Mouse (Mus musculus): ENCODE results near the gene E030018B13Rik.
A peak's percentile ranks its signal among the peaks of the same experiment; 100 is the strongest.

E030018B13Rik gene

DNA sequence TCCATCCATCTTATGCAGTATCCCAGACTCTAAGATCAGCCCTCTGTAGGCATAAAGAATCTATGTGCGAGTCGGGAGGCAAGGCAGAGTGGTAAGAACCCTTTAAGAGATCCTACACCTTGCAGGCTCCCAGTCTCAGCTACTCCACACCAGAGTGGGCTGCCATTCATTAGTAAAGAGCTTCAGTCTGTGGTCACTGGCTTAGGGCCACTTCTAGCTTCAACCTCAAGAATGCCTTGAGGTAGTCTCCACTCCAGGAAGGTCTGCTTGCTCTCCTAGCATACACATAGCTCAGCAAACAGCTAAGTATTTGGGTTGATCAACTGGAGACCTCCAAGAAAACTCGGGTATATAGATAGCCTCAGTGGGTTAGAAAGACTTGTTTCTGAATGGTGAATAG lies 19.0 kb upstream of the E030018B13Rik start:
- DNase-seq (ENCODE audit: low spot score in 2 of 2): no peak

DNA sequence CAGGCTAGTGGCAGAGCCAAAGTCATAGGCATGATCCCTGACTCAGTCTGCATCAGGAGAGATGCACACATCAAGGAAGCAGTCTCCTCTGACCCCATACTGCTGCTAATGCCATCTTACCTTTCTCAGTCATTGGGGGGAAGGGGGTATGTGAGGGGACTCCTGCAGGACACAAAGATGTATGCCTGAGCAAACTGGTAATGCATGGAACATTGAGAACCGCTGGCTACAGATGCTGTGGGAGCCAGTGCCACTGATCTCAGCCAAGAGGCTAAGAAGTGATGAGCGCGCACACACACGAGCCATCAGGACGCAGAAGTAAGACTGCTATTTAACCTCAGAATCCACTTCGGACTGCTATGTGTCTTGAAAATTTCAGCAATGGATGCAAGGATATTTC lies 18.5 kb upstream of the E030018B13Rik start:
- DNase-seq (ENCODE audit: low spot score in 2 of 2): no peak

DNA sequence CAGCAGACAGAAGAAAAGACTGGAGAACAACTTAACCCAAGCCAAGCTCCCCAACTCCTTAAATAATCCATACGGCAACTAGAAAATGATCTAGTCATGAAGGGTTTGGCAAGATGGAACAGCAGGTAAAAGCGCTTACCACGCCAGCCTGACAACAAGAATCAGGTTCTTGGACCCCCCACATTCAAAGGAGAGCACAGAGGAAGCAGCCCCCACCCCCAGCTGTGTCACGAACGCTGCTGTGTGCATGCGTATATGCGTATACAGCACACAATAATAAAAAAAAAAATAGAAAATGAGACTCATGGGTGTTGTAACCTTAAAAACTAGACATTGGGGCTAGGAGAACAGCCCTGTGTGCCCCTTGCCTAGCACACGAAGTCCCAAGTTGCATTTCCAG lies 16.7 kb upstream of the E030018B13Rik start:
- DNase-seq (ENCODE audit: low spot score in 2 of 2): no peak

DNA sequence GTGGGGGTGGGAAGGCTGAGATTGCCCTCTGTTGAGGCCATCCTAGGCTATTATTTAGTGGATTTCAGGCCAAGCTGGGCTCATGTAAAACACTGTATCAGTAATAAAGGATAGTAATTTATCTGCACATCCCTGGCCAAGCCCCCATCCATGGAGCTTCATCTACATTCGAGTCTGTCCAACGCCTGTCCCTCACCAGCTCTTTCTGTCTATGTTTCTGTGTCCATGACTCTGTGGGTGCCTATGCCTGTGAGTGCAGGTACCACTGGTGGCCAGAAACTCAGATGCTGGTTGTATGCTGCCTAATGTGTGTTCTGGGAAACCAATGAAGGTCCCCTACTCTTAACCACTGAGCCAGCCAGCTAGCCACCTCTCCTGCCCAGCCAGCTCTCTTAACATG lies 16.2 kb upstream of the E030018B13Rik start:
- DNase-seq (ENCODE audit: low spot score in 2 of 2): no peak

DNA sequence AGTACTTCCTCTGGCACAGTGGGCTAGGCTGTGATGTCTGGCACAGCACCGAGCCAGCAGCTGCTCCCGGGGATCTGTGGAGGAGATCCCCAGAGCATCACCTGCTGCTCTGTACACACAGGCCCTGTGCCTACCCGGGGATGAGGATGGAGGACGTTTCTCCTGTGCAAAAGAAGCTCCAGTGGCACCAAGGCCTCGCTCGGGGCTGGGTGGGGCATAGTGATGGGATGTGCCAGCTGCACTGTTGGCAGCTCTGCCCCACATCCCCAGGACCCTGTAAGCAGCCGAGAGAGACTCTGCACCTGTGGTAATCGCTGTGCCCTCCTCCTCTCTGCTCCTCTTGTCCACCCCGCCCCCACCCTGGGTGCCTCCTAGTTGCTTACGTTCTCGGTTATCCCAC lies 15.3 kb upstream of the E030018B13Rik start:
- no peak for DNase-seq (ENCODE audit: low spot score in 2 of 2)

DNA sequence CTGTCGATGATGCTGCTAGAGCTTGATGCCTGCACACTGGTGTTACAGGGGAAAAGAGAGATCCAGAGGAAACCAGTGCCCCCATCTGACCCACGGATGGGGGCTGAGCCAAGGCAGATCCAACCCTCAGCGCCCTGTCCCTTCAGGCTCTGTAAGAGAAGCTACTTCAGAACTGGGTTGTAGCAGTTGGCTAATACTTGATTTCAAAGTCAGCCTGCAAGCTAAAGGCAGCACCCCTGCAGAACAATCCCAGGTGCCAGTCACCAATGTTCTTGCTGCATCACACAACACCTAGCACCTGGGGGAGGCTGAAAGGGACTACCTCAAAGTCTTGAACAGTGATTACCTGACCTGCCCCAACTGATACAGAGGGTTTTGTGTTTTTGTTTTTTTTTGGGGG lies 14.7 kb upstream of the E030018B13Rik start:
- DNase-seq (ENCODE audit: low spot score in 2 of 2): no peak

DNA sequence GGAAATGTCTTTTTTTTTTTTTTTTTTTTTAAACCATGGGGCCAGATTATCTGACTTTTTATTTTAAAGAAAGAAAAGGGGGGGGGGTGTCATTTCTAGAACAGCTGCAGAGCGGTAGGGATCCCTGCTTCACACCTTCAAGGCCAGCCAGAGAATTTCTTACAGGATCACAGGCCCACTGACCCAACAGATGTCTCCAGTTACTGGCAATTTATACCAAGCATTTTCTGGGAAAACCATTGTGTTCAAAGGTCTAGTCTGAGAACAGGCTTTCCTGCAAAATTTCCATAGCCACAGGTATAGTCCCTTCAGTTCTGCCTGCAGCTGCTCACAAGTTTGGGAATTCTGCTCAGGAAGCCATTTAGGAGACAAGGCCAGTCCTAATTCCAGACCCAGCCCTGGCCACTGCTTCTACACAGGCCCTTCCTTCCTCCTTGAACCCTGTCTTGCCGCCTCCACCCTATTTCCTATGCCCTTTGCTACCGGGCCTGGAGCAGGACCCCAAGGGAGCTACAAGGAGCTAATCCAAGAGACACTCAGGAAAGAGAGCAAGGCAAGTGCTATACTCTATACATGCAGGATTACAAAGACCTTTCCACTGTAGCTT lies 13.9 kb upstream of the E030018B13Rik start:
- no peak for DNase-seq (ENCODE audit: low spot score in 2 of 2)

DNA sequence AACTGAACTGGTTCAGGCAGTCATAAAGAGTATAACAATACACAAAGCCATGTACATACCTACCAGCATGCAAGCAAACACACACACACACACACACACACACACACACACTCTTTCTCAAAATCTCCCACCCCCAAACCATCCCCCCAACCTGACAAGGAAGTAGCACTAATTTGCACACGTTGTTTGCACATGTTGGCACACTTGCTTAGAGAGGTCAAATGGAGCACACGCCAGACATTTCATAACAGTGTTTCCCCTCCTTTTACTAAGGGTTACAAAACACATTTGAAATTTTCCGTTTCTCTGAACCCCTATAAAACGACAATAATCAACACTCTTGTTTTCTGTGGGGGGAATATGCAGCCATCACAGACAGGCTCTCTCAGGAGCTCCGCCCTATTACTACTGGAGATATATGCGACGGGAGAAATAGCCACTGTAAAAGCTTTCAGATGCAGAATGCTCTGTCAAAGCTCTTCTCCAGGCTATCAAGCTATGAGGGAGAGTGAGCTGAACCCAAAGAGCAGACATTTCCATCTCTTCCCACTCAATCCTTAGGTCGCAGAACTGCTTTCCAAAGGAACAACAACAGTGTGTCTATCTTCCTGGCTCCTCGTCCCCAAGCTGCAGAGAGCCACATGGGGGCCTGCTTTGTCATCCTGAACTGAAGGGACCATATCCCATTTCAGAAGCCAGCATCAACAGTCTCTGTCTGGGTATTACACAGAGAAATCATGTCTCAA lies 12.8 kb upstream of the E030018B13Rik start:
- no peak for DNase-seq (ENCODE audit: low spot score in 2 of 2)

DNA sequence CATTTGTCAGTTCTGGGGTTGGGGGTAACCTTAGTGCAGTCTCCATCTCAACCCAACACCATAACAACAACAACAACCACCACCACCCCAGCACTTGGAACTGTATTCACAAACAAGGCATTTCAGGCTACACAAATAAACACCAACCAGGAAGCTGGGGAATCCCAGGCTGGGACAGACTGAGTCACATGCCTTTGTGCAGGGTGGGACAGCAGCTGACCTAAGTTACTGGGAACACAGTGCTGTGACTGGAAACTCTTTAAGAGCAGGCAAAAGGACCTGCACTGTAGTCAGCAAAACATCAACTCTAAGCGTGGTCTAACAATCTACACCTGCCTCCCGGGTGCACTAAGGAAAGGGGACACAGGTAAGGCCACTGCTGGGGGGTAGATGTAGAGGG lies 11.5 kb upstream of the E030018B13Rik start:
- DNase-seq (ENCODE audit: low spot score in 2 of 2): no peak

DNA sequence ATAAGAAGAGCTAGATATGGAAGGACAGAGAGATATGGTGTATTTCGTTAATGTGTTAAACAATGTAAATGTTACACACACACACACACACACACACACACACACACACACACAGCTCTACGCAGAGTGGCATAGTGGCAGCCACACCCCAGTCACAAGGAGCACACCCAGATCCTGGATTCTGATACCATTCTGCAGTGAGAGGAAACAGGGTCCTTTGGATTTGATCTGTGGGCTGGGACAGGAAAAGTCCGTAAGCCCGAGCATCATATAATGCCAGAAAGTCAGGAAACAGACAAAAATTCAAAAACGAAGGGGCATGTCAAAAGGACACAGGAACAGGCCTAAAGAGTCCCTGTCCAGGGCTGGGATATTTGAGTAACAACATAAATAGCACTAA lies 11.0 kb upstream of the E030018B13Rik start:
- no peak for DNase-seq (ENCODE audit: low spot score in 2 of 2)

DNA sequence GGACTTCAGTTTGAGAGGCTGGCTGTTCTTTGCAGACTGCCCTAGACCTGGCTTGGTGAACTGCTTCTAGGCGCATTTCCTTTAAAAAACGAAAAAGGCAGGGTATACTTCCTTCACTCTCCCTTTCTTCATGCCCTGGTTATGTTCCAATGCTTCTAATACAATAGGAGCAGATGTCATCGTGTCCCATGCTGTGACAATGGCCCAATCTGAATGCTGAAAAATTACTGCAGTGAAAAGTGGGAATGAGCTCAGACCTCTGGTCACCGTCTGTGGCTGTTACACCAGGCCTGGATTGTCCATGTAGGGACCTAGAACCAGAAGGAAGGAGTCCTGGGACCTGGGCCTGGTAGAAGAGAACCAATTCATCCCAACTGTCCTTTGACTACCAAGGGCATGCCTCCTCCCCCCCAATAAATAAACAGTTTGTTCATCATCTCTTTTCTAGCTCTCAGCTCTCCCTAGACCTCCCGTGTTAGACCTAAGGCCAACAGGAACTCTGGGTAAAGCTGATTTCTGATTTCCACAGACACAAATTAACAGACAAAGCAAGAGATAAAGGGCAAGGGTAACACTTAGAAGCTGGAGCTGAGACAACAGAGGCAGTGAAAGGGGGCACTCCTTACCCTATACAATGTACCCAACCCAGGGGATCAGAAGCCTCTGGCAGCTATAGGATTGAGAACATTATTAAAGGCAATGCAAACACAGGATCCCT lies 8.7 kb upstream of the E030018B13Rik start:
- DNase-seq (ENCODE audit: low spot score in 2 of 2): no peak

DNA sequence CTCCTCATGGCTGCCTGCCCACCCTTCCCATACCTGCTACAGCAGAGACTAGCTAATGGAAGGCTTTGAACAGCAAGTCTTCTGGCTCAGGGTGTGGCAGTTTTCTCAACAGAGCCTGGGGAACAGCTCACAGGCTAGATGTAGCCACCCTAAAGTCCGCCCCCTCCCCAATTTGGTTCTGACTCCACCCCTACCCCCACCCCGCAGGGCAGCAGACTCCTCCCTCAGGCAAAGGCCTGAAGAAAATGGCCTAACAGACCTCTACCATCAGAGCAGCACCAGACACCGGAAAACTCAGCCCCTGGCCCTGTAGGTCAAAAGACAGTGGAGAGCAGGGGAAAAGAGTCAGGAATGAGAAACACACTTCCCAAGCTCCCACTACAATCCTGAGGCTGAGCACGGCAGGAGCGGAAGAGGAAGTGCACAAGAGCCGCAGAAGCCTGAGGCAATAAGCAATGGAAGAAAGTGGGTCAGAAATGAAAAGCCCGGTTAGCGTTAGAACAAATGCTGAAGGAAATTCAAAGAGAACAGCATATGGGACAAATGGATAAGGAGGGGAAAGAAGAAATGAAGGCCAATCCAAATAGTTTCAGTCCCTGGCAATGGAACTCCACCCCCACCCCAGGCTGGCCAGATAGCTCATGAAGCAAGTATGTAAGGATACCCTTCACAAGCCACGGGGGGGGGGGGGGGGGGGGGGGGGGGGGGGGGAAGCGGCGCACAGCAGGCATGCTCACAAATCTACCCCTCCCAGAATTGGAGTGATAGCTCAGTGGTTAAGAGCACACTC lies 8.0 kb upstream of the E030018B13Rik start:
- no peak for DNase-seq (ENCODE audit: low spot score in 2 of 2)

DNA sequence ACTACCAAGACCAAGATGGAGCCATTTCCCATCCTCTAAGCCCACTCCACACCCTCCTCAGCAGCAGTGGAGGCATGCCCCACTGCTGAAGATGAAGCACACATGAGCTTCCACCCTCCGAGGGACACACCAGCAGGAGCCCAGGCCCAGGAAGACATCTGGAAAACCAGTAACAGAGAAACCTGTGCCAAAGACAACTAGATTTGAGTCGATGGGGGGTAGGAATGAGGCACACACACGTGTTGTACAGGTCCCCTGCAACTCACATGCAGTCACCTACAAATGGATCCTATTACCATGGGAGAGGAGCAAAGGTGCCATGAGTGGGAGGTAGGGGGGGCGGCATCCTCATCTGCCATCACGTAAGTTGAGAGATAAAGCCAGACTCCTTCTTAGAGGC lies 6.4 kb upstream of the E030018B13Rik start:
- no peak for DNase-seq (ENCODE audit: low spot score in 2 of 2)

DNA sequence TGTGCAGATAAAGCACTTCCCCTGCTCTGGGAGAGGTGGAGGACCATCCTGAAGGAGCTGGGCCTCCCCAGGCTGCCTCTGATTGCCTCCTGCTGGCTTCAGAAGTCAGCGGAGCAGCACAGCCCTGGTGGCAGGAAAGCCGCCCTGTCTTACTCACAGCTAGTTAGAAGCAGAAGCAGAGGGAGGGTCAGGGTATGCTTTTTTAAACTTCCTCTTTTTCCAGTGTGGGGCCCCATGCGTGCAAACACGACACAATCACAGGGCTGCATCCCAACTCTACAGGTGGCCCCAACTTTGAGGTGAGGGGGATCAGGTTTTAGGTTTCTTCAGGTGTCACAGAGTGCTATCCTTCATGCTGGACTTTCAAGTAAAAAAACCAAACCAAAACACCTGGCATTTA lies 5.7 kb upstream of the E030018B13Rik start:
- DNase-seq (ENCODE audit: low spot score in 2 of 2): peak; percentile 83

DNA sequence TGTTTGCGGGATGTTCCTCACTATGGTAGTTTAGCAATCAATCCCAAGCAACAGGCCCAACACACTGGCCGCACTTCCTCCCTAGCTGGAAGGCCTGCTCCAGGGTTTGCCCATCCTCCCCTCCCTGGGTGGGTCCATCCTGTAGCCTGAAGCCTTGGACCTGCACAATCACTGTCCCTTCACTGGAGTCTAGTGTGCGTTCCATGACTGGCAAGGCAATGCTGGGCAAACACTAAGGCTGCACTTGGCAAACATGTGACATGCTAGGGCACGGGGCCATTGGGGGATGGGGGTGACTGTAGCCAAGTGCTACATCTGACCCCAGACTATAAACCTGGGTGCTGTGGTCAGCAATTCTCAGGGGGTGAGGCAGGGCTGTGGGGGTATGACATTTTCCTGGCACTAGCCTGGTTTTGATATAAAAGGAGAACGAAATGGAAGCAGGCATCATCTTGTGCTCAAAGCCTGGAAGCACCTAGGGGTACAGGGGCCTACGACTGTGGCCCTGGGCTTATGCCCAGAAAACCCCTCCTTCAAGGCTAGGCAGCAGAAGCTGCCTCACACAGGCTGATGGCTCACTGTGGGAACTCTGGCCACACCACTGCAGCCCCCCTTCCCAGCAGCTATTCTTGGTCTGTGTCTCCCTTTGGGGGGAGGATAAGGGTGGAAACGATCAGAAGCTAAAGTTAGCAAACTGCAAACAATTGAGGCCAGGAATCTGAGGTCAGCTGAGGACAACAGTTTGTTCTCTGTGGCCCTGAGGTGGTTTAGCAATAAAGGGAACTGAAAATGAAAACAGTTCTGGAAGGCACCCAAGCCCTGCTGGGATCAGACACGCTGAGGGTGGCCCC lies 5.0 kb upstream of the E030018B13Rik start:
- DNase-seq (ENCODE audit: low spot score in 2 of 2): peak; percentile 79 to 82

DNA sequence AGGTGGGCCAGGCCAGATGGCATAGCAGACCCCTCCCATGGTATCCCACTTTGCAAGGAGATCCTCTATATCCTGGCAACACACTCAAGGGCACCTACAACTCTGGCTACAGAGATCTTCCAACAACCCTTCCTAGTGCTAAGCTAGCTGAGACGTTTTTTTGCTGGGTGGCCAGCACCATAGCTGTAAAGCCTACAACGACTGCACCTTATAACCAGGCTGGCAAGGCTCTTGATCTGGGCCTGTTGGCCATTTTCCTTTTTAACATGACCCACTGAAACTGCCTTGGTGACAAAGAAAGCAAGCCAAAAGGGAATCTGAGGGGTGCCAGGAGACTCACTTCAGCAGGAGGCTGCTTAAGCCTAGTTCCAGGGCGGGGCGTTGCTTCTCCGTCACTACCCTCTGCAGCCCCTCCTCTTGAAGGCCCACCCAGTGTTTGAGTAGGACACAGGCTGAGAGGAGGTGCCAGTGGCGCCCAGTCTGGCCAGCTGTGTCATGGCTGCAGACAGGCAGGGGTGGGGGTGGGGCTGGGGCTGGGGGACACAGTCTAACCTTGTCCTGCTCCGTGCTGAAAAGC lies 4.3 kb upstream of the E030018B13Rik start:
- peak in 1 of 2 experiments; percentile 61 for DNase-seq (ENCODE audit: low spot score in 2 of 2)

DNA sequence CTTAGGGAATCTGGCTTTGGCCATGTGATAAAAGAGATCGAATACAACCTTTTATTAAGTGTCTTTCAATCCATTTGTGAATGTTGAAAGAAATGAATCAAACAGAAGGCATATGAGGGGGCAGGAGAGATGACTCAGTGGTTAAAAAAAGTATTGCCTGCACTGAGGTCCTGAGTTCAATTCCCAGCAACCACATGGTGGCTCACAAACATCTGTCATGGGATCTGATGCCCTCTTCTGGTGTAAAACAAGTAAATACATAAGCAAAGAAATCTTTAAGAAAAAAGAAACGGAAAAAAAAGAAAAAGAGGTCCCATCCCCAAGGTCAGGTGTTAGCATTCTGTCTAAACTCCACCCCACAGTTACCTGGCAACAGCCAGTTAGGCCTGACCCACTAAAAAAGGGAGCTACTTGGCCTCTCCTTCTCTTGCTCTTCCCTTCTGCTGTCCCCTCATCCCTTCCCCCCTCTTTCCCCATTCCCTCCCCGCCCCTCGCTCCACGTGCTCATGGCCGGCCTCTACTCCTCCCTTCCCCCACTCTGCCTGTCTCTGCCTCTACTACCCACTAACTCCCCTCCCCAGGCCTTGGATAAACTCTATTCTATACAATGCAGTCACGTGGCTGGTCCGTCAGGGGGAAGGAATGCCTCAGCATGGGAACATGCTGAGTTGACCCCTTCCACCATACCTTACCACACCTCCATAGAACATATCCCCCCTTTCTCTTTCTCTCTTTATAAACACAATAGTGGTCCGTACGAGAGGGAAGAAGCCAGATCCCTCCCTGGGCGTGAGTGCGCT lies 3.5 kb upstream of the E030018B13Rik start:
- no peak for DNase-seq (ENCODE audit: low spot score in 2 of 2)

DNA sequence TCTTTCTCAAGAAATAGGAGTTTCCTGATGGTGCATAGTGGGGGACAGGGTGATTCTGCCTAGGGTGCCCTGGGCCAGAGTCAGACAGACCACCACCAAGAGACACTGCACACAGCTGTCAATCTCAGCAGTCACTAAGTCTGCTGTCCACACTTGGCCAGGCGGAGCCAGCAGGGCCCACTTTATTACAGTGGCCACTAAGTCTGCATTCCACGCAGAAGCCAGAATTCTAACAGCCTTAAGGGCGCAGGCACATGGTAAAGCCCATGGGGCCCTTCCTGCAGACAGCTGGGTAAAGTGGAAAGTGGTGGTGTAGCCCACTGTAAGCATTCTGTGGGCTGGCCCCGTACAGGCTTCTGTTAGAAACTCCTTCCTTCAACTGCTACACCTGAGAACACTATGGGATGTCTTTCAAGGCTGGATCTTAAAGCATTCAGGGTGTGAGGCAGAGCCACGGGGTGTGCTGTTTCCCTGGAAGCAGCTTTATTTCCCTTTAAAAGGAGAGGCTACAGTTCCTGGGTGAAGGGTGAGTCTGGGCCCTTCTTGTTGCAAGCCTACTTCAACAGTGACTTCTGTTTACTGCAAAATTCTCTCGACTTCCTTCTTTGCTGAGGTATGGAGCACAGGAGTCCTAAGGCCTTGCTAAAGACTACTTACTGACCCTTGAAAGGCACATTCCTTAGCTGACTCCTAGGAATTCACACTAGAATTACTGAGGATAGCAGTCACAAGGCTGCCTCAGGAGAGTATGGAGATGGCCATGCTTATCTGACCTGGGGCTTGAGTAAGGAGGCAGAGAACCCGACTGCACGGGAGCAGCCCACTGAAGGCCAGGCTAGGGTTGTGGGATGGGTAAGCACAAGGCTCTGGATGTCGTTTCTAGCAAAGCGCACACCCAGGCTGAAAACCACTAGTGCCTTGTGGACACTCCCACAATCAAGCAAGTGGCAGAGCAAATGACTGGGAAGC lies 2.6 kb upstream of the E030018B13Rik start:
- no peak for DNase-seq (ENCODE audit: low spot score in 2 of 2)

DNA sequence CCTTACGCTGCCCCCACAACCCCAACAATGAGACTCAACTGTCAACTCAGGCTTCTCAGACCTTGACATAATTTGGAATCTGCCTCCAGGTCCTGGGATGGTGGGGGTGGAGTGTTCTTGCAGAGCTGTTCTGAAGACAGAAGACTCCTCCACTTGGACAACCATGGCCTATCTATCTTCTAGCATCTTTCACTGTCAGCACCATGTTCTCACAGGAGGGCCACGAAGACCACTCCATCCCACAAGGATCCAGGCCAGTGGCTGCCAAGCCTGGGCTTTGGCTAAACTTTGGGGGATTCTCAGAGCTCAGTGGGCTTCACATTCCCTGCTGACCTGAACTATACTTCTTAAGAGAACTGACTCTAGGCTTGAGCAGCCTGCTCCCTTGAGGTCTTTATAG lies 1.8 kb upstream of the E030018B13Rik start:
- no peak for DNase-seq (ENCODE audit: low spot score in 2 of 2)

All from spleen, postnatal 36 days (tissue).